In genomic region chr2:103962349-103962748, GRCm38 (mm10) we compare ENCODE assay signal across 26 mouse cellular contexts. TPM values are rescaled to one million over a fixed set of nuclear protein-coding genes. Genes with fewer than 3 reads are reported as not detected.
A peak's percentile ranks its signal among the peaks of the same experiment; 100 is the strongest.
DNase-seq lines count a peak whose midpoint lies in the region; ATAC-seq and TF ChIP-seq lines count a peak whose summit lies in the region.
"Had no signal": no experiment of that assay in that cellular context is flagged by ENCODE, and none has a peak within 500 bp of the region (broad histone marks: within the 10 kb centered on the region; RNA-seq: fewer than 3 reads in every experiment).

No protein-coding gene starts in this region.

- H3K4me1 ChIP-seq in CH12.LX (ENCODE audit: control insufficient read depth in 1 of 2, insufficient read depth in 2 of 2) = peaks cover 23 to 51% of the 10 kb centered on the region in 2 experiments
- peaks cover 22% of the 10 kb centered on the region for H3K4me1 ChIP-seq in liver, postnatal 0 days (ENCODE audit: insufficient read depth)
- H3K4me1 ChIP-seq: hindbrain, embryonic 15.5 days; intestine, embryonic 15.5 days; limb, embryonic 12.5 days; midbrain, embryonic 15.5 days; neural tube, embryonic 13.5 days had no signal

- ATAC-seq in granulocyte monocyte progenitor cell, adult 5-6 weeks (replicated peaks; ENCODE audit: poor library complexity, severe bottlenecking) = peak; percentile 6
- no peak for ATAC-seq in liver, postnatal 0 days
- ATAC-seq: forebrain, embryonic 16.5 days; intestine, embryonic 15.5 days; midbrain, embryonic 15.5 days; Patski had no signal

- H3K9me3 ChIP-seq in CH12.LX (replicated peaks; ENCODE audit: low read length) = no peaks in the 10 kb centered on the region
- no peaks in the 10 kb centered on the region for H3K9me3 ChIP-seq in liver, postnatal 0 days (ENCODE audit: low read length)
- H3K9me3 ChIP-seq: hindbrain, embryonic 15.5 days; intestine, embryonic 15.5 days; limb, embryonic 12.5 days; midbrain, embryonic 15.5 days; neural tube, embryonic 13.5 days had no signal

- H3K4me3 ChIP-seq in CH12.LX (replicated peaks in 1 of 3; ENCODE audit: low read depth in 2 of 3, low read length in 2 of 3, poor library complexity in 1 of 3) = no peak overlapping the region
- peak overlapping the region; percentile 53; the same call in 1 of the 2 replicates for H3K4me3 ChIP-seq in liver, postnatal 0 days (ENCODE audit: low read depth, low read length)
- H3K4me3 ChIP-seq: heart, adult 2 months; hindbrain, embryonic 15.5 days; intestine, embryonic 15.5 days; limb, embryonic 12.5 days; midbrain, embryonic 15.5 days; neural tube, embryonic 13.5 days had no signal

- H3K36me3 ChIP-seq in CH12.LX (replicated peaks in 1 of 2; ENCODE audit: control insufficient read depth in 1 of 2, insufficient read depth in 1 of 2, low read length in 1 of 2) = no peaks in the 10 kb centered on the region
- H3K36me3 ChIP-seq in liver, postnatal 0 days (replicated peaks; ENCODE audit: insufficient read depth, low read length) = peaks cover 8% of the 10 kb centered on the region; the same call in 1 of the 2 replicates
- H3K36me3 ChIP-seq: hindbrain, embryonic 15.5 days; intestine, embryonic 15.5 days; limb, embryonic 12.5 days; midbrain, embryonic 15.5 days; neural tube, embryonic 13.5 days had no signal

- TF ChIP-seq EP300 in CH12.LX (IDR thresholded peaks at IDR 0.05; ENCODE audit: low read length) = 0 out of 2 replicates have a peak, but pooled peaks have one; percentile 11
- TF ChIP-seq EP300 in liver, postnatal 0 days (IDR thresholded peaks at IDR 0.05; ENCODE audit: low read depth) = no peak

- no peak for TF ChIP-seq CTCF in CH12.LX (conservative IDR thresholded peaks at IDR 0.05 in 1 of 2, IDR thresholded peaks at IDR 0.05 in 1 of 2; ENCODE audit: low read depth in 2 of 2, low read length in 2 of 2)
- no peak for TF ChIP-seq CTCF in liver, postnatal 0 days (IDR thresholded peaks at IDR 0.05; ENCODE audit: low read depth)

- TF ChIP-seq RAD21 in CH12.LX (IDR thresholded peaks at IDR 0.05; ENCODE audit: low read depth, low read length) = no peak

- no peak overlapping the region for H3K4me2 ChIP-seq in CH12.LX (ENCODE audit: insufficient read depth, low read depth, poor library complexity, severe bottlenecking)
- H3K4me2 ChIP-seq in liver, postnatal 0 days (ENCODE audit: low read depth, low read length) = peak overlapping the region; percentile 67
- H3K4me2 ChIP-seq: hindbrain, embryonic 15.5 days; intestine, embryonic 15.5 days; limb, embryonic 12.5 days; midbrain, embryonic 15.5 days; neural tube, embryonic 13.5 days had no signal

- in situ Hi-C loops in CH12.LX (cut with MboI; ENCODE audit: low pct_ligation_motif_present, low pct_unique_long_range_greater_than_20kb, low sequenced_read_pairs) = no loop called here

- WGBS in liver, postnatal 0 days (ENCODE audit: insufficient replicate concordance) = 36% methylated on average over 4 of the region's 4 CpGs

- no peaks in the 10 kb centered on the region for H3K79me2 ChIP-seq in CH12.LX (replicated peaks; ENCODE audit: control insufficient read depth, extremely low read depth, insufficient read depth, poor library complexity, severe bottlenecking)

- dilution Hi-C loops in CH12.LX (cut with MboI; ENCODE audit: extremely low pct_ligation_motif_present, extremely low pct_unique_long_range_greater_than_20kb, low sequenced_read_pairs) = no loop called here

- H3K27me3 ChIP-seq in CH12.LX (replicated peaks) = no peaks in the 10 kb centered on the region
- no peaks in the 10 kb centered on the region for H3K27me3 ChIP-seq in liver, postnatal 0 days (ENCODE audit: insufficient read depth, low read length)
- H3K27me3 ChIP-seq: hindbrain, embryonic 15.5 days; intestine, embryonic 15.5 days; midbrain, embryonic 15.5 days; neural tube, embryonic 13.5 days had no signal

- peak; percentile 6 for DNase-seq in heart, adult 8-10 months (ENCODE audit: low spot score)
- no peak for DNase-seq in heart, postnatal 36 days
- DNase-seq in CH12.LX (ENCODE audit: extremely low read depth) = no peak
- DNase-seq in liver, postnatal 0 days = no peak
- DNase-seq in thymus, postnatal 4 days = no peak
- no peak for DNase-seq in gastrocnemius, adult 8-10 months (ENCODE audit: low spot score in 2 of 2)
- DNase-seq: adrenal gland, adult 2 months; cerebellum, adult 9-10 months; gastrocnemius, postnatal 25 days; heart, adult 2 months; heart, postnatal 4 days; kidney, adult 8-10 months; kidney, postnatal 10 days; lung, adult 2 months; retina, postnatal 1 day; right cerebral cortex, postnatal 25 days; spleen, adult 18-20 months; thymus, postnatal 25 days had no signal

- no peak overlapping the region for H3K9ac ChIP-seq in CH12.LX (ENCODE audit: insufficient read depth, low read depth)
- peak overlapping the region; percentile 75 for H3K9ac ChIP-seq in liver, postnatal 0 days (replicated peaks)
- H3K9ac ChIP-seq: hindbrain, embryonic 15.5 days; intestine, embryonic 15.5 days; limb, embryonic 12.5 days; midbrain, embryonic 15.5 days; neural tube, embryonic 13.5 days had no signal

- no peak overlapping the region for H3K27ac ChIP-seq in CH12.LX (ENCODE audit: insufficient read depth, low read depth)
- peak overlapping the region; percentile 94 for H3K27ac ChIP-seq in liver, postnatal 0 days (ENCODE audit: low read depth)
- H3K27ac ChIP-seq: heart, adult 2 months; hindbrain, embryonic 15.5 days; intestine, embryonic 15.5 days; limb, embryonic 12.5 days; midbrain, embryonic 15.5 days; neural tube, embryonic 13.5 days had no signal

- intact Hi-C loops in heart, postnatal 36 days (cut with DNase I) = no loop called here

- no peak for TF ChIP-seq POLR2A in CH12.LX (IDR thresholded peaks at IDR 0.05; ENCODE audit: low read depth, low read length)

TF ChIP-seq in CH12.LX, 34 proteins besides CTCF, POLR2A, EP300 and RAD21:
- TF ChIP-seq BHLHE40 (IDR thresholded peaks at IDR 0.05; ENCODE audit: low read depth, low read length) (no peak), USF1 (IDR thresholded peaks at IDR 0.05; ENCODE audit: low read depth, low read length) (no peak), MAZ (IDR thresholded peaks at IDR 0.05; ENCODE audit: low read depth, low read length) (no peak), JUN (IDR thresholded peaks at IDR 0.05; ENCODE audit: insufficient read depth, low read depth, low read length) (no peak), ZMIZ1 (IDR thresholded peaks at IDR 0.05; ENCODE audit: low read depth, low read length) (no peak), MAX (IDR thresholded peaks at IDR 0.05; ENCODE audit: low read length) (no peak), ZNF384 (IDR thresholded peaks at IDR 0.05; ENCODE audit: low read depth, low read length) (no peak), MXI1 (IDR thresholded peaks at IDR 0.05; ENCODE audit: low read depth, low read length) (no peak), HCFC1 (IDR thresholded peaks at IDR 0.05; ENCODE audit: low read depth, low read length) (no peak), ZC3H11A (IDR thresholded peaks at IDR 0.05; ENCODE audit: low read depth, low read length) (no peak), MYC (IDR thresholded peaks at IDR 0.05; ENCODE audit: low read depth, low read length) (no peak), UBTF (IDR thresholded peaks at IDR 0.05; ENCODE audit: low read depth, low read length) (no peak), PAX5 (IDR thresholded peaks at IDR 0.05; ENCODE audit: low read length) (no peak), CHD1 (IDR thresholded peaks at IDR 0.05; ENCODE audit: low read depth, low read length) (no peak), CHD2 (IDR thresholded peaks at IDR 0.05; ENCODE audit: low read length) (no peak), NRF1 (IDR thresholded peaks at IDR 0.05; ENCODE audit: low read depth, low read length) (no peak), SMC3 (IDR thresholded peaks at IDR 0.05; ENCODE audit: low read depth, low read length) (no peak), IRF4 (IDR thresholded peaks at IDR 0.05; ENCODE audit: low read depth, low read length) (no peak)
TF ChIP-seq in CH12.LX: peak in this region for 0.

RNA-seq across cellular contexts. Expression of gene Lmo2, which starts 4.6 kb away (rescaled TPM):
- 10 to 100 TPM; 25.6 to 27.7 (median 26.0) TPM for total RNA-seq in heart, adult 8-10 months (2022)
- 10 to 100 TPM; 21.1 to 25.3 TPM for total RNA-seq in heart, postnatal 36 days (2021)
- 108 and 109 TPM in 2 replicates for total RNA-seq in CH12.LX (2012; rRNA removed)
- total RNA-seq in CH12.LX (2014; rRNA removed) = 61.3 and 63.6 TPM in 2 replicates
- polyA plus RNA-seq in CH12.LX (2012; ENCODE audit: insufficient read length, low read depth) = 43.3 and 49.6 TPM in 2 replicates
- total RNA-seq in granulocyte monocyte progenitor cell, adult 5-6 weeks (2014; fragmentation: Nextera tagmentation) = 334 and 343 TPM in 2 replicates
- total RNA-seq in granulocyte monocyte progenitor cell, adult 5-6 weeks (2017) = 231 and 233 TPM in 2 replicates
- polyA plus RNA-seq in liver, postnatal 0 days (2015; fragmentation: Nextera tagmentation; extraction: Ambion mirVana) = 58.8 and 63.7 TPM in 2 replicates
- 1 to 10 TPM; 3.4 to 9.1 (median 4.6) TPM for total RNA-seq in gastrocnemius, adult 8-10 months (2022)
